Mouse (Mus musculus): ENCODE results near the gene Olfr556. TPM values are rescaled to one million over a fixed set of nuclear protein-coding genes. Genes with fewer than 3 reads are reported as not detected.
"Not testable (repeated sequence)": the region's sequence is repeated elsewhere in the genome, so short reads cannot be mapped to it uniquely, and the experiment has no call there.

The Olfr556 gene
- total RNA-seq (2021): under 1 TPM in 1 of 2 experiments, not detected in 1; 0.10 TPM

DNA sequence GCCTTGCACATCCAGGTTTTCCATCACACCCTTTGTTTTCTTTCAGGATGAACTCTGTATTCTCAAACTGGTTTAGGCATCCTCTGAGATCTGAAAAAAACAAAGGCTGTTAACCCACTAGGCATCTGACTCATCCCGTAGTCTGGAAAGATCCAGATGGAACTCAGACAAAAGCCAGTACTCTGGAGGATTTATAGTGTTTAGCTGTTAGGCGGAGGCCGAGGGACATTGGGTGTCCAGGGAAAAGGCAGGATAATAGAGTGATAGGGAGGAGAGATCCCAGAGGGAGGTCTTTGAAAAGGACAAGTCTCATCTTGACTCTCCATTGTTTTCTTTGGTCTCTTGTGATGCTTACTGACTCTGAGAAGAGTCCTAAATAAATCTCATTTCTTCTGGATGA is at the start of gene Olfr556:
TSS of gene Olfr556 (plus strand) at position 301 of the 400 bp plus-strand sequence.
- DNase-seq (ENCODE audit: extremely low spot score in 1 of 2, low spot score in 1 of 2): no peak

DNA sequence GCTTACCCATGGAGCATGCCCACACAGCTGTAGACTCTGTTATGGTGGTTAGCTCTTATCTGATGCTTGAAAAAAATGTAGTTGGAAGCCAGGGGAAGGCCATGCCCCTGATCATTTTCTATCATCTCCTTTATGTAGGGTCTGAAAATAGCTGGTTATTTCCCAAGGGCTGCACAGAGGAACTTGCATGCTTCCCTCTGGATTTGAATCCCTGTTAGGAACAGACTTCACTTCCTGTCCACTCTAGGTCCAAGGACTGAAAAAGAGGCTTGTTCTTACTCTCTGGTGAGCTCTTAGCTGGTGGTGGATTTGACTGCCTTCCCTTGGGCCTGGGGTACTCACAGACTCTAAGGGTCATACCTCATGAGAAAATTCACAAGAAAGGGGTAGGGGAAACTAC is 46.6 kb upstream of the Olfr556 start, which contains the start of gene Olfr553:
TSS of gene Olfr553 (minus strand) at position 101 of the 400 bp plus-strand sequence.
- DNase-seq (ENCODE audit: extremely low spot score in 1 of 2, low spot score in 1 of 2): no peak

DNA sequence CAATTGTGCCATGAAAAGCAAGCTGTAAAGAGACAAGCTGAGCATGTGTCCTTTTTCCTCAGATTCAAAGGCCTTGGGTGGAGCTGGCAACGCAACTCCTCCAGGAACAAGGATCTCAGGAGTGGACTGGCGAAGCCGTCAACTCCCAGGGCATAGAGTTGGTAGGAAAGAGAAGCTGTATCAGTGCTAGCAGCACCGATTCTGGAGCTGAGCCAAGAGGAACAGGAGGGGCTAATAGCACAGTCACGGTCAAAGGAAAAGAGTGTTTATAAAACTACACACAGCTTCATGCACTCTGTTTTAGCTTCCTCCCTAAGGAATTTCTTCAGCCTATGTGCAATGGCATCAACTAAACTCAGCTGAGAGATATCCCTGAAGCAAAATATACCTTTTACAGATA is 45.1 kb upstream of the Olfr556 start:
- no peak for DNase-seq (ENCODE audit: extremely low spot score in 1 of 2, low spot score in 1 of 2)

- not testable (repeated sequence) for DNase-seq (ENCODE audit: extremely low spot score in 1 of 2, low spot score in 1 of 2)
Observed at GRCm38 (mm10) chr7:102620368-102620767, 44.3 kb upstream of the Olfr556 start.

DNA sequence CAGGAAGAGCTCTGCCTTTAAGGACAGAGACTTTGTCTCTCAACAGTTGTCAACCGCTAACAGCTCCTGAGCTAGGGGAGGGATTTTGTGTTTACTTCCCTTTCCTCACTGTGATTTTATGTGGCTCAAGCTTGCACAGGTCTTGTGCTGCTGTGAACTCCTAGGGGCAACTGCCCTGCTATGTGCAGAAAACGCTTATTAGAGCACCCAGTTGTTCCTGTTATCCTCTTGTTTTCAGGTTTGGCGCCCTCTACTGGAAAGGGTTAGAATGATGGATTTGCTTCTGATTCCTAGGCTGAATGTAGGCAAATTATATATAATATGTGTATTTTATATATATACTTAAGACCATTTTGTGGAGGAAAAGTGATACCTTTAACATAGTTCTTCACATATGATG is 28.0 kb upstream of the Olfr556 start:
- peak in 1 of 2 experiments; percentile 48 for DNase-seq (ENCODE audit: extremely low spot score in 1 of 2, low spot score in 1 of 2)

- DNase-seq (ENCODE audit: extremely low spot score in 1 of 2, low spot score in 1 of 2): no peak
Observed at GRCm38 (mm10) chr7:102638132-102638531, 26.6 kb upstream of the Olfr556 start, which contains the start of gene Olfr554. TSS of gene Olfr554 (plus strand) at chr7:102638432.

- not testable (repeated sequence) for DNase-seq (ENCODE audit: extremely low spot score in 1 of 2, low spot score in 1 of 2)
Observed at GRCm38 (mm10) chr7:102644945-102645344, 19.8 kb upstream of the Olfr556 start.

- no peak for DNase-seq (ENCODE audit: extremely low spot score in 1 of 2, low spot score in 1 of 2)
Observed at GRCm38 (mm10) chr7:102658523-102658922, 6.2 kb upstream of the Olfr556 start, which contains the start of gene Olfr555. TSS of gene Olfr555 (plus strand) at chr7:102658823.

GRCm38 (mm10) chr7:102665378-102665777 is 679 bp downstream of the Olfr556 start:
- no peak for DNase-seq (ENCODE audit: extremely low spot score in 1 of 2, low spot score in 1 of 2)

DNA sequence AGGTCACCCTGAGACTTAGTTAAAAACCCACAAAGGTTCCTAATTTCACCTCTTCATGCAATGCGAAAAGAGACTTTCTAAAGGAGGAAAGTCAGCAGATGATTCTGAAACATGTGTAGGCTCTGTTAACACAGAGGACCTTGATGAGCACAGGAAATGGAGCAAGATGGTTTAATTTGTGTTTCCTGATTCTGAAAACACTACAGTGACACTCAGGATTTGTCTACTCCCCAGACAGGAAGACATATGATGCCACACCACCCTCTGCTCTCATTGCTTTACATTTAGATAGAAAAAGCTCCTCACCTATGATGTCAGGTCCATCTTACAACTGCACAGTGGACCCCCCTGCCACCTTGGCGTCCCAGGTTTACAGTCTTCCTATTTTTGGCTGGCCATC is 11.5 kb downstream of the Olfr556 start:
- no peak for DNase-seq (ENCODE audit: extremely low spot score in 1 of 2, low spot score in 1 of 2)

GRCm38 (mm10) chr7:102681916-102682315 is 17.2 kb downstream of the Olfr556 start:
- DNase-seq (ENCODE audit: extremely low spot score in 1 of 2, low spot score in 1 of 2): no peak

DNA sequence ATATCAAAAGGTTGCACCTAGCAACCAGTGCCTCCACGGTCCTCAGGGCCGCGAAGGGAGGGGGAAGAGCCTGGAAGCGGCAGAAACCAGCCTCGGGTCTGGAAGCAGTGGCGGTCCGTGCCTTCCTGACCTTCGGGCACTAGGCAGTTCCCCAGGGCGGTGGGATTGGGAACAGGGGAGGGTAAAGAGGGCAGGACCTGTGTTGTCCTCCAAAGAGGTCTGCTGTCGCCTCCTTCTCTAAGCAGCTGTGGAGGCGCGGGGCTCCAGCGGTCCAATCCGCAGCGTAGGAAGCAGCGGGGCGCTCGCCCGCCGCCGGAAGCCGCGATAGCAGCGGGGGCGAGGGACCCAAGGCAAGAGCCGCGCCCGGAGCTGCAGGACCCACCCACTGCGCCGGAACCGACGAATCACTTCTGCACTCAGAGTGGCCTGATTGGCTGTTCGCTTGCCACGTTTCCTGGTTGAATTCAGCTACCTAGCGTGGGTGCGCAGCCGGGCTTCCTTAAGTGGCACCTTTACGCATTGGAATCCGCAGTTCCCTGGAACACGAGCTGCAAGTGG is 22.3 kb downstream of the Olfr556 start, which contains the start of gene Trim68:
TSS of gene Trim68 (minus strand) at position 384 of the 558 bp plus-strand sequence.
- DNase-seq (ENCODE audit: extremely low spot score in 1 of 2, low spot score in 1 of 2): peak; percentile 73

DNA sequence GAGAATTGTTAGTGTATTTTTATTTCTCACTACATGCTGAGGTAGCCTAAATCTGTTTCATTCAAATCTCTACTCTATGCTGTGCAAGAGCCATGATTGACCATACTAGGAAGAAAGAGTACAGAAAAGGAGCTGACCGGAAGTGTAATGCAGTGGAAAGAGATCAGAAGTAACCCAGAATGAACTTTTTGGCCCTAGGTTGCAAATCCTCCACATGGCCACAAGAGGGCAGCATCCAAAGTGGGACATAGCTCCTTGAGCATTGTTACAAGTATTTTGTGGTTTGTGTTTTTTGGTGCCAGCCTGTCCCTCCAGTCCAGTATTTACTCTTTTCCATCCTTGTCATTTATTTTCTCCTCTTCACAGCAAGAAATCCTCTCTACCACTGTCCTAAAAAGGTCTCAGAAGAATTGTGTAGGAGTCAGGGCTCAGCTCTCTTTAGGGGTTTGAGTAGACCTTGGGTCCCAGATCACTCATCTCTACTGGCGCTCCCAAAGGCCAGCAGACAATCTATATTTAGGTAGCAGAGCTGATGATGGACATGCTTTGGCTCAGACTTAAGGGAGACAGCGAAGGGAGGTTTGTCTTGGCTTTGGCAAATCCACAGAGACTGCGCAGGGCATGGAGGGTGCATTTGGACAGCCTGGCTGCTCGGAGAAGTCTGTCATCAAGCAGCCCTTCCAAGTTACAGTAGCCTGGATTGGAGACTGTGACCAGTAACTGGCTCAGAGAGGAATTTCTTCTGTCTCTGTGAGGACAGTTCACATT is 30.8 kb downstream of the Olfr556 start, which contains the start of gene Olfr557:
TSS of gene Olfr557 (plus strand) at position 553 of the 768 bp plus-strand sequence.
- DNase-seq (ENCODE audit: extremely low spot score in 1 of 2, low spot score in 1 of 2): peak in 1 of 2 experiments; percentile 42

DNA sequence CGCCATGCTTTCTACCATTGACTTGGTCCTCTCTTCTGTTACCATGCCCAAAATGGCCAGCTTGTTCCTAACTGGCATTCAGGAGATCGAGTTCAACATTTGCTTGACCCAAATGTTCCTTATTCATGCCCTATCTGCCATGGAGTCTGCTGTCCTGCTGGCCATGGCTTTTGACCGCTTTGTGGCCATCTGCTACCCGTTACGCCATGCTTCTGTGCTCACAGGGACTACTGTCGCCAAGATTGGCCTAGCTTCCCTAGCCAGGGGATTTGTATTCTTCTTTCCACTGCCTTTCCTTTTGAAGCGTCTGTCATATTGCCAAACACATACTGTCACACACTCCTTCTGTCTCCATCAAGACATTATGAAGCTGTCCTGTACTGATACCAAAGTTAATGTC is 33.8 kb downstream of the Olfr556 start:
- DNase-seq (ENCODE audit: extremely low spot score in 1 of 2, low spot score in 1 of 2): no peak

DNA sequence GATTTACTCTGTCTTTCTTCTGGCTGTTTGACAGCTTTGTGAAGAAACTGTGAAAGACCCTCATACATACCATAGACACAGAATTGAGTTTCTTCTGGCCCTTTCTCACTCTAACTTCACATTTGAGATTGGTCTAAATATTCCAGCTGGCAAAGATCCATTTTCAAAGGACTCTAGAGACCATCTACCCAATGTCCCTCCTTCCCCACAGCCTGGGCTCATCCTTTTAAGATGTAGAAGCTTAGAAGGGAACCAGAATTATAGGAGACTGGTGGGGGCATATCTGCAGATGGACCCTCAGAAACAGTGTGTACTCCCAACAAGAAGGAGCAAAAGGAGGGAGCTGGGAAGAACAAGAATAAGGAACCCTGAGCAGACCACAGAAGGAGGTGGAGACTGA is 37.2 kb downstream of the Olfr556 start, which contains the start of gene Olfr558:
TSS of gene Olfr558 (plus strand) at position 301 of the 400 bp plus-strand sequence.
- DNase-seq (ENCODE audit: extremely low spot score in 1 of 2, low spot score in 1 of 2): no peak

GRCm38 (mm10) chr7:102718970-102719369 is 54.3 kb downstream of the Olfr556 start, which contains the start of gene Olfr33:
TSS of gene Olfr33 (minus strand) at chr7:102719070.
- DNase-seq (ENCODE audit: extremely low spot score in 1 of 2, low spot score in 1 of 2): no peak

Other genes with a start within 250 kb of the Olfr556 start
- gene Rrm1, start 223.2 kb upstream of the Olfr556 start, total RNA-seq (2021): 10 to 100 TPM; 10.2 to 10.8 TPM
- not detected for gene Olfr543, start 183.2 kb upstream of the Olfr556 start, total RNA-seq (2021)
- gene Olfr544, start 176.6 kb upstream of the Olfr556 start, total RNA-seq (2021): not detected
- gene Olfr545, start 165.3 kb upstream of the Olfr556 start, total RNA-seq (2021): not detected
- not detected for gene Olfr547, start 130.2 kb upstream of the Olfr556 start, total RNA-seq (2021)
- gene Olfr548-ps1, start 124.0 kb upstream of the Olfr556 start, total RNA-seq (2021): not detected
- gene Olfr549, start 115.0 kb upstream of the Olfr556 start, total RNA-seq (2021): not detected
- 1 to 10 TPM; 2.1 to 3.6 TPM for gene Trim21, start 99.4 kb upstream of the Olfr556 start, total RNA-seq (2021)
- gene Olfr550, start 93.5 kb upstream of the Olfr556 start, total RNA-seq (2021): 1 to 10 TPM in 1 of 2 experiments, under 1 TPM in 1; 0.89 to 1.3 TPM
- not detected for gene Olfr551, start 73.0 kb upstream of the Olfr556 start, total RNA-seq (2021)
- gene Olfr552, start 67.1 kb upstream of the Olfr556 start, total RNA-seq (2021): under 1 TPM in 1 of 2 experiments, not detected in 1; 0.10 TPM
- not detected for gene Olfr553, start 46.7 kb upstream of the Olfr556 start, total RNA-seq (2021)
- not detected for gene Olfr554, start 26.5 kb upstream of the Olfr556 start, total RNA-seq (2021)
- gene Olfr555, start 6.1 kb upstream of the Olfr556 start, total RNA-seq (2021): not detected
- 1 to 10 TPM; 4.5 to 7.6 TPM for gene Trim68, start 22.4 kb downstream of the Olfr556 start, total RNA-seq (2021)
- gene Olfr557, start 31.0 kb downstream of the Olfr556 start, total RNA-seq (2021): not detected
- under 1 TPM; 0.49 TPM for gene Olfr558, start 37.3 kb downstream of the Olfr556 start, total RNA-seq (2021)
- not detected for gene Olfr33, start 54.2 kb downstream of the Olfr556 start, total RNA-seq (2021)
- gene Olfr559, start 62.6 kb downstream of the Olfr556 start, total RNA-seq (2021): not detected
- not detected for gene Olfr560, start 94.5 kb downstream of the Olfr556 start, total RNA-seq (2021)
- gene Olfr78, start 94.6 kb downstream of the Olfr556 start, total RNA-seq (2021): under 1 TPM in 1 of 2 experiments, not detected in 1; 0.12 TPM
- gene Olfr561, start 106.3 kb downstream of the Olfr556 start, total RNA-seq (2021): not detected
- gene Olfr564, start 138.6 kb downstream of the Olfr556 start, total RNA-seq (2021): not detected
- gene Olfr566, start 193.9 kb downstream of the Olfr556 start, total RNA-seq (2021): not detected
- gene Olfr568, start 212.2 kb downstream of the Olfr556 start, total RNA-seq (2021): not detected
- not detected for gene Olfr569, start 226.0 kb downstream of the Olfr556 start, total RNA-seq (2021)
- gene Olfr570, start 229.7 kb downstream of the Olfr556 start, total RNA-seq (2021): not detected

All from layer of hippocampus, postnatal 25 days (tissue).